Mouse (Mus musculus) MEL (cell line): Measurements from ENCODE around the gene Cib4.

Experiments used
- CTCF ChIP-seq, 3 experiments: IDR thresholded peaks in 2 of 3; conservative IDR thresholded peaks in 1 of 3; 2 replicates each; pipeline ENCODE4 v1.5.1; 2011 to 2012; ENCODE audit warnings: low read length in 3 of 3, low read depth in 2 of 3, mild to moderate bottlenecking in 2 of 3, improper control_type of control experiment in 1 of 3, inconsistent platforms in 1 of 3, mixed read lengths in 1 of 3, moderate library complexity in 1 of 3; ENCODE audit not compliant: control insufficient read depth in 1 of 3, insufficient read depth in 1 of 3, poor library complexity in 1 of 3, severe bottlenecking in 1 of 3
- MAX ChIP-seq: IDR thresholded peaks from 2 replicates; pipeline ENCODE4 v1.6.1; 2011; ENCODE audit warnings: low read length, improper control_type of control experiment
- UBTF ChIP-seq: IDR thresholded peaks from 2 replicates; pipeline ENCODE4 v1.6.1; 2012; ENCODE audit warnings: low read depth, mild to moderate bottlenecking, inconsistent platforms, low read length, improper control_type of control experiment, moderate library complexity, borderline replicate concordance; ENCODE audit not compliant: insufficient read depth

DNA sequence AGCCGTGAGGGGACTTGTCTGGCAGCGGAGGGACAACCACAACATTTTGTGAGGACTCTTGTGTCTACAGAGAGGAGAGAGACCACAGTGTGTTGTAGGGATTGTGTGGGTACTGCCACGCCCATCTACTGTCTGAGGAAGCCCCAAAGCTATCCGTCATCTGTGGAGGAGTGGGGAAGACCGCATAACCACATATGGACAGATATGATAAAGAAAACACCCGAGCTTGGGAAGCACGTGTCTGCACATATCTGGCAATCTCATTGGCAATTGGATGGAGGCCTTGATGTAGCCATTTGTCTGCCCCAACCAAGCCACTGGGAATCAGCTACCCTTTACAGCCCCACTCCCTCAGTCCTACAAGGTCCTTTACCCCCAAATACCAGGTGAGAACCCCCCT lies 30.6 kb upstream of the Cib4 start:
- TF ChIP-seq UBTF (no peak), CTCF (IDR thresholded peaks at IDR 0.05 in 2 of 3, conservative IDR thresholded peaks at IDR 0.05 in 1 of 3; ENCODE audit: control insufficient read depth in 1 of 3, insufficient read depth in 1 of 3, low read depth in 2 of 3, low read length in 3 of 3, poor library complexity in 1 of 3, severe bottlenecking in 1 of 3) (no peak), MAX (peak; percentile 97)
